Mouse (Mus musculus) E14TG2a.4 (cell line): ENCODE data around the gene Gm49387.

Source experiments
- H3K27me3 ChIP-seq: 2 replicates; pipeline ENCODE4 v1.6.1; 2014; ENCODE audit warnings: low read length, control low read depth; ENCODE audit not compliant: insufficient read depth
- H3K36me3 ChIP-seq: 2 replicates; pipeline ENCODE4 v1.6.1; 2014; ENCODE audit warnings: low read length, control low read depth; ENCODE audit not compliant: insufficient read depth
- H3K4me1 ChIP-seq: replicated peaks from 2 replicates; pipeline ENCODE4 v1.6.1; 2014; ENCODE audit warnings: low read depth, low read length, control low read depth
- H3K4me3 ChIP-seq: replicated peaks from 2 replicates; pipeline ENCODE4 v1.5.1; 2014; ENCODE audit warnings: mild to moderate bottlenecking, low read length
- H3K9me3 ChIP-seq: 2 replicates; pipeline ENCODE4 v1.6.1; 2014; ENCODE audit warnings: low read length, control low read depth
- CTCF ChIP-seq: conservative IDR thresholded peaks from 2 replicates; pipeline ENCODE4 v1.5.1; 2014; ENCODE audit warnings: low read length
- NANOG ChIP-seq: IDR thresholded peaks from 2 replicates; pipeline ENCODE4 v1.6.1; 2014; ENCODE audit warnings: borderline replicate concordance, low read length, mixed read lengths
- POU5F1 ChIP-seq: IDR thresholded peaks from 2 replicates; pipeline ENCODE4 v1.6.1; 2014; ENCODE audit warnings: low read length, borderline replicate concordance

Gene Gm49387

DNA sequence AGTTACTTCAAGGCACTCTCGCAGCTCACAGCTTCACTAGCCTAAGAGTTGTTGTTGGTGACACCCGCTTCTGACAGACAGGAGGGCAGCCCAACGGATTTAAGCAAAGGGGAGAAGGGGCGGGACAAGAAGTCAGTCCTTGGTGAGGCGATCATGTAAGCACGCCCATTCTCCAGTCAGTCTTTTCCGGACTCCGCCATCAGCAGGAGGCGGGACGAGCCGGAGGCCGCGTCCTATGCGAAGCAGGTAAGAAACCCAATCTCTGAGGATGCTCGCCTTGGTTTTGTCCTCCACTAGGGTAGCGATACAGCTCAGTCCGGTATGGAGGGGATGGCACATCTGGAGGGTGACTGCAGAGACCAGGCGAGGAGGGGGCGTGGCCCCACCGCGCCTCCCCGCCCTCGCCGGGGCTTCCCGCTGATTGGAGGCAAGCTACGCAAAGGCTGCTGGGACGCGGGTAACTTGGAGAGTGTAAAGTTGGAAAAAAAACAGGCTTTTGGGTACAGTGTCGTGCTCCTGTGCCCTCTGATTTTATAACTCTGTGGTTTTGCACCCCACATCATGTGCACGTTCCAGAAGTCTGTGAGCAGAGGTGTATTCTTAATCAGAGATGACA is 320 bp upstream of the Gm49387 start, which contains the start of the genes Btd and Hacl1:
Gene Btd (plus strand): TSS at position 139 of the 616 bp plus-strand sequence.
Gene Hacl1 (minus strand): TSS at position 397 of the 616 bp plus-strand sequence.
- TF ChIP-seq CTCF (no peak), NANOG (0 out of 2 replicates have a peak, but pooled peaks have one; percentile 16)
- H3K27me3 ChIP-seq: no peaks in the 10 kb centered on the region

DNA sequence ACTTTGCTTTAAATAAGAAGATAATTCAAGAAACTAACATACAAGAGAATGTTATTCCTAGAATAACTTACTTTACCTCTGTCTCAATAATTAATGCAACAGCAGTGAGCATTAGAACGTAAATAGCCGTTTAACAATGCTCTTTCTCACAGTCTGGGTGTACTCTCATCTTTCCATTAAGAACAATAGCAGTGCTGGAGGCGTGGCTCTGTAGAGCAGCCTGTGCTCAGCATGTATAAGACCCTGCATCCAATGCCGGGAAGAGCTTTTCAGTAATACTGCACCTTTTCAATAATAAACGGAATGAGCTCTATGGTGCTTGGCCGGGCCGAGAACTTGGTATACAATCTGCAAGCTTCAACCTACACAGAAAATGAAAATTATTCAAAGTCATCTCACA is 10.0 kb downstream of the Gm49387 start:
- 0 out of 2 replicates have a peak, but pooled peaks cover 3% of the 10 kb centered on the region for H3K36me3 ChIP-seq
- H3K9me3 ChIP-seq: no peaks in the 10 kb centered on the region
- no peak overlapping the region for H3K4me3 ChIP-seq
- no peaks in the 10 kb centered on the region for H3K27me3 ChIP-seq
- peaks cover 26% of the 10 kb centered on the region for H3K4me1 ChIP-seq
- no peak for TF ChIP-seq CTCF
- TF ChIP-seq NANOG: no peak
- no peak for TF ChIP-seq POU5F1

More for the DNA sequence above, 320 bp upstream of the Gm49387 start, which contains the start of the genes Btd and Hacl1:
- no peaks in the 10 kb centered on the region for H3K36me3 ChIP-seq
- H3K4me1 ChIP-seq: peaks cover 25% of the 10 kb centered on the region
- no peaks in the 10 kb centered on the region for H3K9me3 ChIP-seq
- peak within 1 kb of the TSS; percentile 91 for H3K4me3 ChIP-seq

DNA sequence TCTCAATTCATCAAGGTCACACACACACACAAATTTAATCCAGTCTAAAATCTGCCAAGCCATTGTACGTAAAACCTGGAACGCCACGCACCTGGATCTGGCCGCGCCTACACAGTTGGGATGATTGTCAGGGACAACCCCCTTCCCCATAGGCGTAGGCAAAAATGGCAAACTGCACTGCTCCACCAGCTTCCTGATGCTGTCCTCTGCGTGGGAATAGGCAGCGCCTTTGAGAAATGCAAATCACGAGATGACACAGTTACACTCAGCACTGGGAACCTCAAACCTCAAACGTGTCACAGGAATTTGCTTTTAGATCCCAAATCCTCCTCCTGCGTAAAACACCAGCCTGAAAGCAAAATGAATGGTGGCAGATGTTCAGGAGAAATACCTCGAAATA is 17.9 kb downstream of the Gm49387 start:
- H3K4me1 ChIP-seq: no peaks in the 10 kb centered on the region
- H3K9me3 ChIP-seq: no peaks in the 10 kb centered on the region
- no peak for TF ChIP-seq CTCF
- H3K4me3 ChIP-seq: no peak overlapping the region
- H3K27me3 ChIP-seq: no peaks in the 10 kb centered on the region
- 0 out of 2 replicates have a peak, but pooled peaks cover 3% of the 10 kb centered on the region for H3K36me3 ChIP-seq

DNA sequence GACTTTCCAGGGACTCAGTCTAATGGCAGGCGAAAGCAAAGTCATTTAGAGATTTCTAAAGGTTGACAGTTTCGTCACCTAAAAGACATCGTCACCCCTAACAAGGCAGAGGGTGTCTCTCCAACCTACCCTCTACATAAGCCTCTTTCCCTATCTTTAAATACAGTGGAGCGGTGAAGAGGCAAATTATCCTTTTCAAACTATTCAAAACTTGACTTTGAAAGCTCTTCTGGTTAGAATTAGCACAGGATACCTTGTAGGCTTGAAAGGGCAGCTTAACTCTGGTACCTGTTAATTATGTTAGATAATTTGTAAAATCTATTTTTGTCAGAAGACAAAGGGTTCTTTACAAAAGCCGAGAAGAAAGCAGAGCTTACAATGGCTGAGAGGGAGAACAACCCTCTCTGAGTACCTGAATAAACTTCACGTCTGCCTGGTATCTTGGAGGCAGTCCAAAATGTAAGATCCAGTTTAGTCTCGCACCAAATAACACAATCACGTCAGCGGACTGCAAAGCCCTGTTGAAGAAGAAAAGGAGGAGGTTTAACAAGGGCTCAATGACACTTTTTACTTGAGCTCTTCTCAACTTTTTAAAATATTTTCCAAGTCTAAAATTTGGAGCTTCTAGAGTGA is 20.0 kb downstream of the Gm49387 start:
- H3K4me1 ChIP-seq: no peaks in the 10 kb centered on the region
- no peaks in the 10 kb centered on the region for H3K36me3 ChIP-seq
- no peaks in the 10 kb centered on the region for H3K27me3 ChIP-seq
- TF ChIP-seq POU5F1 (no peak), CTCF (no peak), NANOG (no peak)
- no peak overlapping the region for H3K4me3 ChIP-seq
- no peaks in the 10 kb centered on the region for H3K9me3 ChIP-seq

DNA sequence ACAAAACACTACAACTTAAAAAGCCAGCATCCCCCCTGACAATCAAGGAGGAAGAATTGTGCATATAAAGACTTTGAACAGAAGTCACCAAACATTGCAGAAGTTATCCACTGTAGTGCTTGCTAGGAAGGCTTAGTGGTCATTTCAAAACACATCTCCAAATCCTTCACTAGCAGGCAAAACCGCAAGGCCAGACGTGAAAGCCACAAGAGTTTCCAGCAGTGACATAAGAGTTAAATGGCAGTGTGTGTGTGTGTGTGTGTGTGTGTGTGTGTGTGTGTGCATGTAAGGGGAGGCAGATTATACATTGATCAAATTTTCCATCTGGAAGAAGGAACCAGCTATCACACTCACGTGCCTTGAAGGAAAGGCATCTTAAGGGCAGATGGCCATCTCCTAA is 22.7 kb downstream of the Gm49387 start:
- H3K4me1 ChIP-seq: no peaks in the 10 kb centered on the region
- H3K4me3 ChIP-seq: no peak overlapping the region
- no peaks in the 10 kb centered on the region for H3K36me3 ChIP-seq
- TF ChIP-seq CTCF: no peak
- no peak for TF ChIP-seq NANOG
- no peak for TF ChIP-seq POU5F1
- no peaks in the 10 kb centered on the region for H3K9me3 ChIP-seq
- H3K27me3 ChIP-seq: no peaks in the 10 kb centered on the region

DNA sequence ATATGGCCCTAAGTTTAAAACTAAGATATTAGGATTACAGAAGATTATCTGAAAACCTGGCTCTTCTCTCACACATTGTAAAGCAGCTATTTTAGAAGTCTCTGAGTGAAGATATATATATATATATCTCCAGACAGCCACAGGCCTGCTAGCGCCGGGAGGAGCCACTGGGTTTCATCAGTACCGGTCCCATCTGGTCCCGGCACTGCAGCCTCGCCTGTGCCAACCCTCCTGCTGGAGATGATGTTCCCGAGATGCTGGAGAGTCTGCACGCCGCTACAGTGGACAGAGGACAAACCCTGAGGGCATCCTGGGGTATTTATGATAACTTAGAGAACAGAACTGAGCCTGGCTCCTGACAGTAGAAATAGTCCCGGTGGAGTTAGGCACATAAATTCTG is 23.5 kb downstream of the Gm49387 start:
- Histone ChIP-seq H3K4me3 (no peak overlapping the region), H3K27me3 (no peaks in the 10 kb centered on the region), H3K9me3 (no peaks in the 10 kb centered on the region), H3K4me1 (no peaks in the 10 kb centered on the region), H3K36me3 (no peaks in the 10 kb centered on the region)
- TF ChIP-seq POU5F1 (no peak), NANOG (no peak), CTCF (no peak)

DNA sequence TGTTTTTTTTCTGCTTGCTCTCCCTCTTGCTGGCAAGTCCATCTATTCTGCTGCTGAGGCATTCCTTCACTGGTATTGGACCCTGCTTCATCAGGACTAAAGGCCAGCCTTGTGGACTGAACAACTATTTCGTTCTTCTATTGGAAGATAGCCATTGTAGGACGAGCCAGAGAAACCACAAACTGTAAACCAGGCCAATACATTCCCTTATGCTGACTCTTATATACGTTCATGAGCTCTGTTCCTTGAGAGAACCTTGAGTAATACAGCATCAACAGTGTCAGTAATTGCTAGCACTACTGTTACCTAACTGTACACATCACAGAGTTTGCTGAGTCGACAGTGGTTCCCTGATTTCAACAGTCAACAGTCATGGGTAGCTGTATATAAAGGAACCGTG is 27.0 kb downstream of the Gm49387 start:
- H3K27me3 ChIP-seq: no peaks in the 10 kb centered on the region
- H3K9me3 ChIP-seq: no peaks in the 10 kb centered on the region
- no peaks in the 10 kb centered on the region for H3K4me1 ChIP-seq
- H3K4me3 ChIP-seq: no peak overlapping the region
- TF ChIP-seq CTCF (no peak), NANOG (no peak)
- H3K36me3 ChIP-seq: no peaks in the 10 kb centered on the region

DNA sequence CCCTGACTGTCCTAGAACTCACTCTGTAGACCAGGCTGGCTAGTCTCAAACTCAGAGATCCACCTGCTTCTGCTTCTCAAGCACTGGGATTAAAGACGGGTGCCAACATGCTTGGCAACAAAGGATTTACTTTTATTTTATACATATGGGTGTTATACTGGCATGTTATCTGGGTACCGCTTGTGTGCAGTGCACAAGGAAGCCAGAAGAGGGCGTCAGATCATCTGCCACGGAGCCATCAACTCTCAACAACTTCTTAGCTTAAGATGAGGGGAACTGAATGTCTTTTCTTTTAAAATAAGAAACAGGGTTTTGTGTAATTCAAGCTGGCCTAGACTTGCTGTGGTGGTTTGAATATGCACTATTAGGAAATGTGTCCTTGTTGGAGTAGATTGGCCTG is 28.7 kb downstream of the Gm49387 start:
- no peaks in the 10 kb centered on the region for H3K9me3 ChIP-seq
- H3K4me1 ChIP-seq: no peaks in the 10 kb centered on the region
- H3K4me3 ChIP-seq: no peak overlapping the region
- H3K27me3 ChIP-seq: no peaks in the 10 kb centered on the region
- TF ChIP-seq POU5F1: no peak
- peak; percentile 58 for TF ChIP-seq CTCF
- no peaks in the 10 kb centered on the region for H3K36me3 ChIP-seq

DNA sequence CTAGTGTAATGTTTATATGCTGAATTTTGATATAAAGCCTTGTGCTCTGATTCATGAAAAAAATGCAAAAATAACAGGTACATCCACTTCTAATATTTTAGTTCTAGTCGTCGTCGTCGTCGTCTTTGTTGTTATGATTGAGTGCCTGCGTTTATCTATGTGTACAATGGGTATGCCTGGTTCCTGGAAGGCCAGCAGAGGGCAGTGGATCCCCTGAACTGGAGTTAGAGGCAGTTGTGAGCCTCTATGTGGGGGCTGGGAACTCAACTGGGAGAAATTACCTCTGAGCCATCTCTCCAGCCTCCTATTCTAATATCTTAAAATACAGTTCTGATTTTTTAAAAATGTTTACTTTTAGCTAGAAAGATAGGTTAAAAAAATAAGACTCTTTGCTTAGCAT is 35.2 kb downstream of the Gm49387 start:
- Histone ChIP-seq H3K9me3 (no peaks in the 10 kb centered on the region), H3K4me1 (peaks cover 3% of the 10 kb centered on the region; the same call in 1 of the 2 replicates), H3K4me3 (0 out of 2 replicates have a peak overlapping the region, but pooled peaks have one; percentile 20), H3K36me3 (no peaks in the 10 kb centered on the region), H3K27me3 (no peaks in the 10 kb centered on the region)
- TF ChIP-seq CTCF: peak; percentile 45
- TF ChIP-seq NANOG: no peak
- no peak for TF ChIP-seq POU5F1
